15 mouse cellular contexts compared by ENCODE assay signal in genomic region chrX:105710676-105711241, GRCm38 (mm10). TPM values are rescaled to one million over a fixed set of nuclear protein-coding genes. Genes with fewer than 3 reads are reported as not detected.
"Had no signal": no experiment of that assay in that cellular context is flagged by ENCODE, and none has a peak within 500 bp of the region (broad histone marks: within the 10 kb centered on the region; RNA-seq: fewer than 3 reads in every experiment).

No protein-coding gene starts in this region.

- ATAC-seq: liver, embryonic 12.5 days had no signal

- DNase-seq: kidney, postnatal 10 days; kidney, postnatal 4 days; lung, embryonic 14.5 days; lung, postnatal 10 days; lung, postnatal 4 days; right cerebral cortex, adult 18-20 months; thymus, postnatal 14 days had no signal

RNA-seq across cellular contexts. Expression of gene Fgf16, which starts 53.3 kb away (rescaled TPM):
- total RNA-seq: megakaryocyte-erythroid progenitor cell, adult 5-6 weeks; midbrain, postnatal 0 days had no signal
- polyA plus RNA-seq: kidney, embryonic 14.5 days; limb, embryonic 10.5 days; liver, embryonic 12.5 days; liver, embryonic 16.5 days; midbrain, embryonic 12.5 days; neural tube, embryonic 14.5 days had no signal
